Mouse (Mus musculus) C2C12 (cell line): ENCODE measurements around the gene Zfyve28.

Experiments used
- CTCF ChIP-seq: IDR thresholded peaks from one replicate; pipeline ENCODE4 v1.5.1; 2011; ENCODE audit not compliant: control insufficient read depth, insufficient read depth, insufficient read length
- FOSL1 ChIP-seq: IDR thresholded peaks from one replicate; pipeline ENCODE4 v1.8.0; 2011; ENCODE audit warnings: mild to moderate bottlenecking, low read length; ENCODE audit not compliant: poor library complexity, insufficient read depth, severe bottlenecking
- MAX ChIP-seq: IDR thresholded peaks from one replicate; pipeline ENCODE4 v1.6.1; 2011; ENCODE audit warnings: mild to moderate bottlenecking, control low read depth
- USF1 ChIP-seq: IDR thresholded peaks from one replicate; pipeline ENCODE4 v1.6.1; 2011; ENCODE audit warnings: low read depth, mild to moderate bottlenecking, control low read depth, moderate library complexity

DNA sequence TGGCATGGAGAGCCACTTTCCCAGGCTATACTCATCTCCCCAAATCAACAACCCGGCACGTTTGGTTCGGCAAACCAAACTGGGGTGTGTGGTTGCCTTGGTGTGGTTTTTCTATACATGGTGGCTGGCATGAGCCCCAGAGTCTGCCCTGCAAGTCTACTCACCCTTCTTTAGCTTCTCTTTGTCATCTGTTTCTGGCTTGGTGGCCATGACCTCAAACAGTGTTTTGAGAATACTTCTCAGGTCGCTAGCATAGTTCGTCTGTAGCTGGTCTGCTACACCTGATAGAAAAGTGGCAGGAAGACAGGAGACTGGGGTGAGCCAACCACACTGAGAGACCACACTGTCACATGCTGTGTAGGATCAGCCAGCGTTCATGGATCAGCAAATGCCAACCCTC lies 89.6 kb downstream of the Zfyve28 start:
- TF ChIP-seq CTCF: no peak
- TF ChIP-seq USF1: no peak
- no peak for TF ChIP-seq FOSL1
- TF ChIP-seq MAX: no peak
